Comparison of ENCODE assay signal across 1 mouse cellular context in the genomic region with DNA sequence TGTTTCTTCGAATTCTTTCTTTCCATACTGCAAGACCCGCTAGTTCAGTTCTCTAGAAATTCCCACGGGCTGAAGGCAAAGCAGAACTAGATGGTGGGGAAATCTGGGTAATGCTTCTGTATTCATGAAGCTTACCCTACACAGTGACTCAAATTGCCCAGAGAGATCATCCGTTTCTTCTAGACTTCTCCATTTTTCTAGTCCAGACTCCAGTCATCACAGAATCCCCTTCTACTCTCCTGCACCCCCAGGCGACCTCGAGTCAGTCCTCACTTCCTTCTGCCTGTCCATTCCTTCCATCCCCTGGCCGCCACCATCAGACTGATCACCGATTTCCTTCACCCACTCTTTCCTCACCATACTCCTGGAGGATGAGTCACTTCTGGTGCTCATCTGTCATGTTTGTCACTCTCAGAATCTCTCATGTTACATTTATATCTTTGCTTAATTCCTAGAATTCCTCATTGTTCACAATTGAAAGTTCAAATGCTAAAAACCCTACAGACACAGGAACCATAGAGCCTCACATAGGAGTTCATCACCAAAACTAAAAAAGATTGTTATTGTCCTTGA.
TF ChIP-seq lines count a peak whose summit lies in the region.

No protein-coding gene starts in this region.

TF ChIP-seq in CH12.LX, 34 proteins besides CTCF, POLR2A, EP300 and RAD21 (continued from another document):
- no peak for TF ChIP-seq E2F4 (IDR thresholded peaks at IDR 0.05; ENCODE audit: insufficient replicate concordance, low read depth, low read length)
TF ChIP-seq in CH12.LX: peak in this region for 3.
